Mouse (Mus musculus) forebrain, embryonic 15.5 days (tissue): ENCODE results near the gene Acnat2. TPM values are rescaled to one million over a fixed set of nuclear protein-coding genes. Genes with fewer than 3 reads are reported as not detected.
"Not testable (repeated sequence)": the region's sequence is repeated elsewhere in the genome, so short reads cannot be mapped to it uniquely, and the experiment has no call there.

Experiments
- ATAC-seq: fragments of 200-750 bp; cut with Nextera tagmentation; replicated peaks from 2 replicates; pipeline ENCODE4 v1.8.0; 2017; ENCODE audit warnings: mild to moderate bottlenecking, moderate TSS enrichment, moderate library complexity
- H3K27ac ChIP-seq: fragments of 300-500 bp; sonication (generic); replicated peaks from 2 replicates; pipeline ENCODE4 v1.5.1; 2015; ENCODE audit warnings: mild to moderate bottlenecking, inconsistent platforms
- H3K27me3 ChIP-seq: fragments of 300-500 bp; sonication (generic); 2 replicates; pipeline ENCODE4 v1.6.1; 2015; ENCODE audit warnings: inconsistent platforms
- H3K36me3 ChIP-seq: fragments of 300-500 bp; sonication (generic); 2 replicates; pipeline ENCODE4 v1.6.1; 2015; ENCODE audit warnings: mild to moderate bottlenecking, inconsistent platforms
- H3K4me1 ChIP-seq: fragments of 300-500 bp; sonication (generic); 2 replicates; pipeline ENCODE4 v1.6.1; 2015; ENCODE audit warnings: inconsistent platforms
- H3K4me2 ChIP-seq: fragments of 300-500 bp; sonication (generic); replicated peaks from 2 replicates; pipeline ENCODE4 v1.6.1; 2015; ENCODE audit warnings: mild to moderate bottlenecking, inconsistent platforms
- H3K4me3 ChIP-seq: fragments of 300-500 bp; sonication (generic); 2 replicates; pipeline ENCODE4 v1.5.1; 2015; ENCODE audit warnings: mild to moderate bottlenecking, inconsistent platforms
- H3K9ac ChIP-seq: fragments of 300-500 bp; sonication (generic); replicated peaks from 2 replicates; pipeline ENCODE4 v1.6.1; 2015; ENCODE audit warnings: mild to moderate bottlenecking, inconsistent platforms
- H3K9me3 ChIP-seq: fragments of 300-500 bp; sonication (generic); 2 replicates; pipeline ENCODE4 v1.6.1; 2016; ENCODE audit warnings: inconsistent platforms
- WGBS: fragments of 180-500 bp; shearing (Covaris S2); methylation state at CpG from one replicate; pipeline ENCODE4 v1.1.7; 2015; ENCODE audit warnings: mixed read lengths; 5-methylcytosine and 5-hydroxymethylcytosine counted together
- polyA plus RNA-seq: library from polyadenylated mRNA; unstranded; fragments of >200 nt; fragmentation: Nextera tagmentation; extraction: Ambion mirVana; gene quantifications from 2 replicates; pipeline ENCODE4 v1.2.1, GENCODE M21; 2015

Gene Acnat2
- polyA plus RNA-seq, 1 experiment from 2014 or later, result not detected

- not testable (repeated sequence) for H3K4me3 ChIP-seq, ATAC-seq, H3K9me3 ChIP-seq, H3K9ac ChIP-seq, H3K27me3 ChIP-seq, H3K27ac ChIP-seq, H3K4me1 ChIP-seq, H3K36me3 ChIP-seq, H3K4me2 ChIP-seq
- WGBS, result 67% methylated on average over 1 of the region's 1 CpGs
These were observed 60.0 kb downstream of the Acnat2 start for GRCm38 (mm10) chr4:49348001-49348400.

- ATAC-seq, H3K27ac ChIP-seq, H3K27me3 ChIP-seq, H3K4me2 ChIP-seq, H3K36me3 ChIP-seq, H3K4me3 ChIP-seq, H3K9ac ChIP-seq, H3K4me1 ChIP-seq, H3K9me3 ChIP-seq: not testable (repeated sequence)
- 75% methylated on average over 3 of the region's 3 CpGs for WGBS
These were observed 67.9 kb downstream of the Acnat2 start for GRCm38 (mm10) chr4:49340091-49340490.

- not testable (repeated sequence) for H3K4me1 ChIP-seq
These were observed 70.0 kb downstream of the Acnat2 start for GRCm38 (mm10) chr4:49337949-49338348.

More at GRCm38 (mm10) chr4:49337949-49338348, 70.0 kb downstream of the Acnat2 start:
- H3K4me3 ChIP-seq, H3K9ac ChIP-seq, H3K4me2 ChIP-seq, H3K27me3 ChIP-seq, H3K36me3 ChIP-seq, H3K9me3 ChIP-seq, H3K27ac ChIP-seq, ATAC-seq: not testable (repeated sequence)
- WGBS, result 91% methylated on average over 3 of the region's 4 CpGs

Other genes with a start within 250 kb of the Acnat2 start
- gene Acnat1, start 65.8 kb upstream of the Acnat2 start, polyA plus RNA-seq, result not detected in 2 replicates
- gene Baat, start 98.4 kb upstream of the Acnat2 start, polyA plus RNA-seq, result not detected in 2 replicates
- gene Mrpl50, start 112.9 kb upstream of the Acnat2 start, polyA plus RNA-seq, result 76.1 and 77.7 TPM in 2 replicates
- gene Zfp189, start 113.0 kb upstream of the Acnat2 start, polyA plus RNA-seq, result 13.5 and 14.9 TPM in 2 replicates
- 0.18 TPM in 2 replicates for gene Aldob, start 141.4 kb upstream of the Acnat2 start, polyA plus RNA-seq
- 49.9 and 55.8 TPM in 2 replicates for gene Tmem246, start 189.7 kb upstream of the Acnat2 start, polyA plus RNA-seq
- 57.2 and 60.1 TPM in 2 replicates for gene Rnf20, start 223.9 kb upstream of the Acnat2 start, polyA plus RNA-seq